Mouse (Mus musculus): ENCODE results near the gene Irak4.
A peak's percentile ranks its signal among the peaks of the same experiment; 100 is the strongest.

DNA sequence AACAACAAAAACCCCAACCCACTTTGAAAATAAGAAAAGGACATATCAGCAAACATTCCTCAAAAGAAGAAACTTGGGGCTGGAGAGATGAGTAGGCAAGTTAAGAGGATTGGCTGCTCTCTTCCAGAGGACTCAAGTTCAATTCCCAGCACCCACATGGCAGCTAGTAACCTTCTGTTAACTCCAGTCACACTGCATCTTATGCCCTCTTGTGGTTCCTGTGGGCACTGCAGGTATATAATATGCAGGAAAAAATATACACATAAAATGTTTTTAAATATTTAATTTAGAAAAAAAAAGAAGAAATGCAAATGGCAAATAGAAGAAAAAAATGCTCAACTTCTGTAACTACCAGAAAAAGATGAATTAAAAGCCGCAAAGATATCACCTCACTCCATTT lies 49.0 kb upstream of the Irak4 start:
- TF ChIP-seq CTCF (IDR thresholded peaks at IDR 0.05; ENCODE audit: borderline replicate concordance, extremely low read depth, insufficient read depth, insufficient read length) = peak; percentile 3; the same call in 1 of the 2 replicates
- no peak for TF ChIP-seq POLR2A (IDR thresholded peaks at IDR 0.05; ENCODE audit: borderline replicate concordance, extremely low read depth, insufficient read depth, insufficient read length, poor library complexity, severe bottlenecking)
